Mouse (Mus musculus) myocyte (in vitro differentiated cells): ENCODE data around the gene Dnajc8.

ENCODE experiments used
- E2F4 ChIP-seq: IDR thresholded peaks from one replicate; pipeline ENCODE4 v1.6.1; 2011; ENCODE audit warnings: mild to moderate bottlenecking, control low read depth, moderate library complexity; ENCODE audit not compliant: insufficient read depth
- MAX ChIP-seq: IDR thresholded peaks from one replicate; pipeline ENCODE4 v1.6.1; 2011; ENCODE audit warnings: low read depth, mild to moderate bottlenecking, control low read depth
- MYOD1 ChIP-seq, 3 experiments: IDR thresholded peaks; one replicate each; pipeline ENCODE4 v1.6.1; 2011; ENCODE audit warnings: control low read depth in 2 of 3, low read depth in 2 of 3, mild to moderate bottlenecking in 2 of 3, moderate library complexity in 1 of 3; ENCODE audit not compliant: insufficient read length in 2 of 3, control insufficient read depth in 1 of 3
- MYOG ChIP-seq, 3 experiments: IDR thresholded peaks; one replicate each; pipeline ENCODE4 v1.6.1; 2011; ENCODE audit warnings: control low read depth in 2 of 3, low read depth in 2 of 3, mild to moderate bottlenecking in 2 of 3; ENCODE audit not compliant: insufficient read length in 2 of 3, control insufficient read depth in 1 of 3, insufficient read depth in 1 of 3
- POLR2A ChIP-seq: IDR thresholded peaks from one replicate; pipeline ENCODE4 v1.6.1; 2011; ENCODE audit warnings: low read depth, mild to moderate bottlenecking, control low read depth, moderate library complexity; ENCODE audit not compliant: insufficient read length
- SRF ChIP-seq: IDR thresholded peaks from one replicate; pipeline ENCODE4 v1.6.1; 2011; ENCODE audit warnings: low read depth; ENCODE audit not compliant: control insufficient read depth, insufficient read length
- USF1 ChIP-seq: IDR thresholded peaks from one replicate; pipeline ENCODE4 v1.6.1; 2011; ENCODE audit warnings: low read depth, mild to moderate bottlenecking, control low read depth, moderate library complexity

DNA sequence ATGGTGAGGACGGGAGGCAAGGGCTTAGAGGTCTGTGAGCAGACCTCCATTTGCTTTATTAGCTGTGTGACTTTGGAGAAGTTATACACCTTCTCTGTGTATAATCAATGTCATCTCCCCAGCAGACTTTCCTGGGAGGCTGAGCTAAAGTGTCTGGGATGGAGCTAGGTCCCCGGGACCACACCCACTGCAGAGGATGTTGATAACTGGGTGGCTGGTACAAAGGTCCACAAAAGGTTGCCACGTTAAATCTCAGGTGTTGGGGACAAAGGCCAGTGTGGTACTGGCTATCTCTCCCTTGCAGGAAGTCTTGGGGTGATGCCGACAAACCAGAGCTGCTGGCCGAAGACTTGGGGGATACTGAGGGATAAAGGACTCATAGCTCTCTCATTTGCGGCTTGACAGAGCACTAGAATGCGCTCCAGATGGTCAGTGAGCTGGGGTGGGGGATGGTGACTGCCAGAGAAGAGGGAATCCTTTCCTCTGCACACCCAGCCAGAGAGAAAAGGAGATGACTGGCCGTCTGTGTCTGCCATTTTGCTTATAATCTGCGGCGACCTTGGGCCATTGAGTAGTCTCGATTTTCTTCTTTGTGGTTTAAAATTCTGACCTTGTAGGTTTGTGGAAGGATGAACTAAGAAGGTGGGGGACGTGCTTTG is 29.9 kb downstream of the Dnajc8 start:
- TF ChIP-seq POLR2A: no peak
- TF ChIP-seq MAX: no peak
- TF ChIP-seq MYOG (IDR thresholded peaks at IDR 0.05; ENCODE audit: control insufficient read depth in 1 of 3, insufficient read depth in 1 of 3, insufficient read length in 2 of 3, low read depth in 2 of 3): no peak
- TF ChIP-seq SRF: no peak
- TF ChIP-seq USF1: no peak
- TF ChIP-seq MYOD1 (IDR thresholded peaks at IDR 0.05; ENCODE audit: control insufficient read depth in 1 of 3, insufficient read length in 2 of 3, low read depth in 2 of 3): no peak
- no peak for TF ChIP-seq E2F4
